Mouse (Mus musculus): ENCODE data around the gene Bcan.

- TF ChIP-seq CTCF (IDR thresholded peaks at IDR 0.05; ENCODE audit: low read depth) (no peak), EP300 (IDR thresholded peaks at IDR 0.05; ENCODE audit: low read depth) (no peak)
These were observed 976 bp upstream of the Bcan start for GRCm38 (mm10) chr3:88000816-88001595.

All from liver, postnatal 0 days (tissue).